Mouse (Mus musculus) CH12.LX (cell line): Measurements from ENCODE around the gene Fance. TPM values are rescaled to one million over a fixed set of nuclear protein-coding genes. Genes with fewer than 3 reads are reported as not detected.
A peak's percentile ranks its signal among the peaks of the same experiment; 100 is the strongest.

Source experiments
- DNase-seq: peaks from one replicate; pipeline ENCODE4 v3.0.0-alpha.2; 2013; ENCODE audit errors: extremely low read depth
- H3K27ac ChIP-seq: 2 replicates; pipeline ENCODE4 v1.5.1; 2012; ENCODE audit warnings: low read depth, mild to moderate bottlenecking, control low read depth, moderate library complexity; ENCODE audit not compliant: insufficient read depth
- H3K27me3 ChIP-seq: replicated peaks from 2 replicates; pipeline ENCODE3; 2012; ENCODE audit warnings: inconsistent platforms
- H3K36me3 ChIP-seq, 2 experiments: replicated peaks in 1 of 2; 2 replicates each; pipeline versions ENCODE3 to v1.6.1; 2012; ENCODE audit warnings: inconsistent platforms in 1 of 2, low read length in 1 of 2, mild to moderate bottlenecking in 1 of 2, mixed read lengths in 1 of 2, moderate library complexity in 1 of 2; ENCODE audit not compliant: control insufficient read depth in 1 of 2, insufficient read depth in 1 of 2
- H3K4me1 ChIP-seq, 2 experiments: 2 replicates each; pipeline ENCODE4 v1.6.1; 2012; ENCODE audit warnings: inconsistent platforms in 1 of 2, moderate library complexity in 1 of 2; ENCODE audit not compliant: insufficient read depth in 2 of 2, control insufficient read depth in 1 of 2
- H3K4me2 ChIP-seq: 2 replicates; pipeline ENCODE4 v1.6.1; 2012; ENCODE audit warnings: low read depth, mild to moderate bottlenecking, control low read depth; ENCODE audit not compliant: poor library complexity, insufficient read depth, severe bottlenecking
- H3K4me3 ChIP-seq, 3 experiments: fragments of 150-350 bp in 1 of 3; sonication (generic) in 1 of 3; replicated peaks in 1 of 3; 2 replicates each; pipeline versions ENCODE3 to v1.5.1; 2011 to 2012; ENCODE audit warnings: low read depth in 2 of 3, low read length in 2 of 3, mild to moderate bottlenecking in 2 of 3, moderate library complexity in 2 of 3, control low read depth in 1 of 3, improper control_type of control experiment in 1 of 3, inconsistent platforms in 1 of 3, mixed read lengths in 1 of 3; ENCODE audit not compliant: poor library complexity in 1 of 3
- H3K79me2 ChIP-seq: replicated peaks from 2 replicates; pipeline ENCODE4 v1.6.1; 2012; ENCODE audit warnings: mild to moderate bottlenecking, moderate library complexity; ENCODE audit not compliant: control insufficient read depth, poor library complexity, insufficient read depth, severe bottlenecking; ENCODE audit errors: extremely low read depth
- H3K9ac ChIP-seq: 2 replicates; pipeline ENCODE4 v1.6.1; 2012; ENCODE audit warnings: low read depth, mild to moderate bottlenecking, control low read depth, moderate library complexity; ENCODE audit not compliant: insufficient read depth
- H3K9me3 ChIP-seq: replicated peaks from 2 replicates; pipeline ENCODE3; 2012; ENCODE audit warnings: low read length, inconsistent platforms, mixed read lengths
- BHLHE40 ChIP-seq: IDR thresholded peaks from 2 replicates; pipeline ENCODE4 v1.6.1; 2011; ENCODE audit warnings: mild to moderate bottlenecking, low read depth, low read length, improper control_type of control experiment
- CHD1 ChIP-seq: IDR thresholded peaks from 2 replicates; pipeline ENCODE4 v1.6.1; 2012; ENCODE audit warnings: low read depth, low read length, improper control_type of control experiment, inconsistent platforms
- CHD2 ChIP-seq: IDR thresholded peaks from 2 replicates; pipeline ENCODE4 v1.6.1; 2011; ENCODE audit warnings: low read length, improper control_type of control experiment
- GABPA ChIP-seq: IDR thresholded peaks from 2 replicates; pipeline ENCODE4 v1.6.1; 2012; ENCODE audit warnings: low read depth, low read length, improper control_type of control experiment, inconsistent platforms; ENCODE audit not compliant: insufficient replicate concordance
- JUN ChIP-seq: IDR thresholded peaks from 2 replicates; pipeline ENCODE4 v1.6.1; 2011; ENCODE audit warnings: low read depth, mild to moderate bottlenecking, low read length, improper control_type of control experiment, moderate library complexity; ENCODE audit not compliant: insufficient read depth
- KAT2A ChIP-seq: IDR thresholded peaks from 2 replicates; pipeline ENCODE4 v1.6.1; 2012; ENCODE audit warnings: low read length, improper control_type of control experiment, inconsistent platforms; ENCODE audit not compliant: insufficient replicate concordance
- MAFK ChIP-seq: IDR thresholded peaks from 2 replicates; pipeline ENCODE4 v1.6.1; 2011; ENCODE audit warnings: low read length, improper control_type of control experiment; ENCODE audit not compliant: insufficient replicate concordance
- MAX ChIP-seq: IDR thresholded peaks from 2 replicates; pipeline ENCODE4 v1.6.1; 2011; ENCODE audit warnings: low read length, improper control_type of control experiment
- MXI1 ChIP-seq: IDR thresholded peaks from 2 replicates; pipeline ENCODE4 v1.6.1; 2011; ENCODE audit warnings: mild to moderate bottlenecking, low read depth, low read length, improper control_type of control experiment
- MYC ChIP-seq: IDR thresholded peaks from 2 replicates; pipeline ENCODE4 v1.6.1; 2011; ENCODE audit warnings: low read depth, mild to moderate bottlenecking, improper control_type of control experiment, low read length
- NELFE ChIP-seq: IDR thresholded peaks from 2 replicates; pipeline ENCODE4 v1.6.1; 2011; ENCODE audit warnings: low read depth, low read length, improper control_type of control experiment
- POLR2A ChIP-seq: IDR thresholded peaks from 2 replicates; pipeline ENCODE4 v1.6.1; 2011; ENCODE audit warnings: low read depth, mild to moderate bottlenecking, improper control_type of control experiment, low read length
- POLR2AphosphoS2 ChIP-seq: IDR thresholded peaks from 2 replicates; pipeline ENCODE4 v1.6.1; 2011; ENCODE audit warnings: low read depth, low read length, improper control_type of control experiment
- RCOR1 ChIP-seq: conservative IDR thresholded peaks from 2 replicates; pipeline ENCODE4 v1.6.1; 2012; ENCODE audit warnings: low read depth, mild to moderate bottlenecking, inconsistent platforms, low read length, improper control_type of control experiment
- SIN3A ChIP-seq: IDR thresholded peaks from 2 replicates; pipeline ENCODE4 v1.6.1; 2012; ENCODE audit warnings: low read length, improper control_type of control experiment, inconsistent platforms
- TBP ChIP-seq: conservative IDR thresholded peaks from 2 replicates; pipeline ENCODE4 v1.6.1; 2011; ENCODE audit warnings: low read depth, low read length, improper control_type of control experiment
- TCF12 ChIP-seq: IDR thresholded peaks from 2 replicates; pipeline ENCODE4 v1.6.1; 2014; ENCODE audit warnings: low read depth, mild to moderate bottlenecking, inconsistent platforms, low read length, improper control_type of control experiment
- UBTF ChIP-seq: IDR thresholded peaks from 2 replicates; pipeline ENCODE4 v1.6.1; 2012; ENCODE audit warnings: low read depth, mild to moderate bottlenecking, inconsistent platforms, low read length, improper control_type of control experiment, moderate library complexity
- USF1 ChIP-seq: IDR thresholded peaks from 2 replicates; pipeline ENCODE4 v1.6.1; 2014; ENCODE audit warnings: low read depth, mild to moderate bottlenecking, inconsistent platforms, low read length, improper control_type of control experiment
- ZC3H11A ChIP-seq: IDR thresholded peaks from 2 replicates; pipeline ENCODE4 v1.6.1; 2012; ENCODE audit warnings: low read depth, mild to moderate bottlenecking, inconsistent platforms, low read length, improper control_type of control experiment
- ZMIZ1 ChIP-seq: IDR thresholded peaks from 2 replicates; pipeline ENCODE4 v1.6.1; 2012; ENCODE audit warnings: low read depth, mild to moderate bottlenecking, inconsistent platforms, low read length, improper control_type of control experiment
- dilution Hi-C: fragments of 300-500 bp; cut with MboI; formaldehyde crosslinking; loops from 2 replicates; pipeline ENCODE4 v1.14.3; 2020; ENCODE audit warnings: low sequenced_read_pairs; ENCODE audit not compliant: extremely low pct_unique_long_range_greater_than_20kb, extremely low pct_ligation_motif_present
- in situ Hi-C: fragments of 300-500 bp; cut with MboI; formaldehyde crosslinking; loops from 3 replicates; pipeline ENCODE4 v1.14.3; 2019; ENCODE audit warnings: low sequenced_read_pairs, low pct_ligation_motif_present, low pct_unique_long_range_greater_than_20kb, mixed read lengths
- polyA plus RNA-seq: library from polyadenylated mRNA; unstranded; fragments of >175 nt; gene quantifications from 2 replicates; pipeline ENCODE4 v1.2.1, GENCODE M21; 2012; ENCODE audit warnings: low read depth; ENCODE audit not compliant: insufficient read length
- total RNA-seq, 2 experiments: library from RNA; depleted of rRNA; stranded (reverse); fragments of 300-350 nt in 1 of 2; fragments of >200 nt in 1 of 2; gene quantifications; 2 replicates each; pipeline ENCODE4 v1.2.3; 2012 to 2014

The Fance gene
- total and polyA plus RNA-seq, 3 experiments, result 17.4 to 37.9 (median 29.6) TPM

DNA sequence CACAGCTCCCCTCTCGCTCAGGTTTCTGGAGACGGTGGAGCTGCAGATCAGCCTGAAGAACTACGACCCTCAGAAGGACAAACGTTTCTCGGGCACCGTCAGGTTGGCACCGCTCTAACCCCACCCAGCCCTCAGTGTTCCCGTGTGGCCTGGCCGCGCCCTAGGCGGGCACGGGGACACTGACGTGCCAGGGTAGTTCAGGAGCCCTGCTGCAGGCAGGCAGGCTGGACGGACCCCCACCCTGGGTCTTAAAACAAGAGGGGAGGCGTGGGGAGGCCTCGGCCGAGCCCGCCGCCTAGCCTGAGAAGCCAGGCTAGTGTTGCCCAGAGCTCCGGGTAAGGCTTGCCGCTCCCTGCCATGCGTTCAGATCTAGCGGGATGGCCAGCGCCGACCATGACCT, 15.6 kb downstream of the Fance start:
- in situ Hi-C loops, result no loop called here
- H3K4me1 ChIP-seq, result peaks cover 13 to 26% of the 10 kb centered on the region in 2 experiments
- peaks cover 36 to 65% of the 10 kb centered on the region in 2 experiments for H3K36me3 ChIP-seq
- H3K27ac ChIP-seq, result peak overlapping the region; percentile 74
- DNase-seq, result no peak
- peaks cover 15% of the 10 kb centered on the region for H3K79me2 ChIP-seq
- peak overlapping the region; percentile 90 to 100 (median 93) for H3K4me3 ChIP-seq
- no peak for TF ChIP-seq NELFE
- no peak for TF ChIP-seq MAFK
- no peak for TF ChIP-seq POLR2AphosphoS2
- TF ChIP-seq CHD2, result no peak
- no peak for TF ChIP-seq GABPA
- no peak for TF ChIP-seq MXI1
- TF ChIP-seq JUN, result no peak
- TF ChIP-seq ZC3H11A, result no peak
- TF ChIP-seq SIN3A, result no peak; the same call in 1 of the 2 replicates
- TF ChIP-seq CHD1, result no peak
- H3K9me3 ChIP-seq, result peaks cover 4% of the 10 kb centered on the region
- H3K9ac ChIP-seq, result peak overlapping the region; percentile 98
- dilution Hi-C loops, result no loop called here
- peaks cover 6% of the 10 kb centered on the region for H3K27me3 ChIP-seq
- H3K4me2 ChIP-seq, result no peak overlapping the region

DNA sequence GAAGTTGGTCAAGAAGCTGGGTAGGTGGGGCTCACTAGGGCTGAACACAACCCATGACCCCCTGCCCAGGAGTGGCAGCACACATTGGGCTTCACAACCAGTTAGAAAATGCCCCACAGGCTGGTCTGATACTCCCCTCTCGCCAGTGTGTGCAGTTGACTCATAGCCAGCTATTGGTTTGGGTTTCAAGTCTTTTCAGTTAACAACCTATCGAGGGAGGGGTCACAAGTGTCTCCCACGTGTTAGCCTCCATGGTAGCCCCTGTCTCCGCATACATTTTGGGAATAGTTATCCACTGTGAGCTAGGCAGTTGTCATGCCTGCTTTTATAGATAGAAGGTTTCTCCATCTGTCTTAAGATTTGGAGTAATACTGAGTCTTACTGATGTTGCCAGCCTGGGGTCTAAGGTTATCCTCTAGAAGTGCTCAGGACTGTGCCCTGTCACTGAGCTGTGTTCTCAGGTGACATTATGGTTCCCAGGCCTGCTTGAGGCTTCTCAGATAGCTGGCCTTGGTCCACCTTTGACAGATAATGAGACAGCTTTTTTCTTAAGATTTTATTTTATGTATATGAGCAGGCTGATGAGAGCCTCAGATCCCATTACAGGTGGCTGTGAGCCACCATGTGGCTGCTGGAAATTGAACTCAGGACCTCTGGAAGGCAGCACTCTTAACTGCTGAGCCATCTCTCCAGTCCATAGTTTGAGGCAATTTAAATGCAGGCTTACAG, 16.3 kb downstream of the Fance start:
- Histone ChIP-seq H3K36me3 (peaks cover 35 to 59% of the 10 kb centered on the region in 2 experiments), H3K4me3 (peak overlapping the region; percentile 90 to 100 (median 93)), H3K4me2 (peak overlapping the region; percentile 88), H3K27ac (peak overlapping the region; percentile 74; the same call in 1 of the 2 replicates), H3K27me3 (peaks cover 10% of the 10 kb centered on the region), H3K79me2 (peaks cover 15% of the 10 kb centered on the region), H3K4me1 (peaks cover 13 to 26% of the 10 kb centered on the region in 2 experiments), H3K9ac (peak overlapping the region; percentile 98), H3K9me3 (no peaks in the 10 kb centered on the region)
- DNase-seq, result peak; percentile 55
- TF ChIP-seq BHLHE40, result 0 out of 2 replicates have a peak, but pooled peaks have one; percentile 17
- no peak for TF ChIP-seq UBTF
- TF ChIP-seq TCF12, result peak; percentile 23; the same call in 1 of the 2 replicates
- peak; percentile 54; the same call in 1 of the 2 replicates for TF ChIP-seq CHD2
- peak; percentile 62 for TF ChIP-seq MYC
- no peak for TF ChIP-seq GABPA
- TF ChIP-seq RCOR1, result 0 out of 2 replicates have a peak, but pooled peaks have one; percentile 17
- TF ChIP-seq MAFK, result no peak
- peak; percentile 57; the same call in 1 of the 2 replicates for TF ChIP-seq ZMIZ1
- 0 out of 2 replicates have a peak, but pooled peaks have one; percentile 56 for TF ChIP-seq KAT2A
- peak; percentile 90; the same call in 1 of the 2 replicates for TF ChIP-seq CHD1
- TF ChIP-seq MAX, result peak; percentile 83; the same call in 1 of the 2 replicates
- TF ChIP-seq POLR2A, result peak; percentile 20; the same call in 1 of the 2 replicates
- TF ChIP-seq NELFE, result peak; percentile 28; the same call in 1 of the 2 replicates
- TF ChIP-seq MXI1, result peak; percentile 82; the same call in 1 of the 2 replicates
- TF ChIP-seq TBP, result no peak
- no peak for TF ChIP-seq USF1
- in situ Hi-C loops (no loop called here), dilution Hi-C loops (no loop called here)
